Comparison of ENCODE assay signal across 22 mouse cellular contexts in the genomic region with DNA sequence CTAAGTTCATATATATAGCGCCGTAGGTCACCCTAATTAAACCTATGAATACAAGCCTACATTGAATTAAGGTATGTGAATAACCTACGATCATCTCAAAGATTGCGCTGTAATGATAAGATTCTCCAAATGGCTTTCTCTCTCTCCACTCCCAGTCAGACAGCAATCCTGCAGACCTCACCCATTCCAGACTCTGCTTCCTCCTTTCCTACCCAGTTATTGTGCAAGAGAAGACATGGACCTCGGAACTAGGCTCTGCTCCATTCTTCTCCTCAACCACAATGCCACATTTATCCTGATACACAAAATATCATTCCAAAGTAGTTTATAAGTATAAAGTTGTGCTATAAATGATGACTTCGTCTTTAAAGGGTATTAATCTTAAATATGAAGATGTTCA. TPM values are rescaled to one million over a fixed set of nuclear protein-coding genes. Genes with fewer than 3 reads are reported as not detected.
"Had no signal": no experiment of that assay in that cellular context is flagged by ENCODE, and none has a peak within 500 bp of the region (broad histone marks: within the 10 kb centered on the region; RNA-seq: fewer than 3 reads in every experiment).

No protein-coding gene starts in this region.

- H3K36me3 ChIP-seq: neural tube, embryonic 12.5 days; neural tube, embryonic 13.5 days; neural tube, embryonic 15.5 days; stomach, embryonic 15.5 days had no signal

- H3K27ac ChIP-seq: neural tube, embryonic 12.5 days; neural tube, embryonic 13.5 days; neural tube, embryonic 15.5 days; stomach, embryonic 15.5 days; stomach, postnatal 0 days had no signal

- H3K4me3 ChIP-seq: neural tube, embryonic 12.5 days; neural tube, embryonic 13.5 days; neural tube, embryonic 15.5 days; stomach, embryonic 15.5 days had no signal

- H3K27me3 ChIP-seq: neural tube, embryonic 12.5 days; neural tube, embryonic 13.5 days; neural tube, embryonic 15.5 days; stomach, embryonic 15.5 days had no signal

- H3K4me2 ChIP-seq: neural tube, embryonic 12.5 days; neural tube, embryonic 13.5 days; neural tube, embryonic 15.5 days; stomach, embryonic 15.5 days had no signal

- H3K9me3 ChIP-seq: neural tube, embryonic 12.5 days; neural tube, embryonic 13.5 days; neural tube, embryonic 15.5 days; stomach, embryonic 15.5 days had no signal

- H3K9ac ChIP-seq: neural tube, embryonic 12.5 days; neural tube, embryonic 13.5 days; neural tube, embryonic 15.5 days; stomach, embryonic 15.5 days had no signal

- DNase-seq: retina, postnatal 1 day; right cerebral cortex, adult 18-20 months; right cerebral cortex, postnatal 14 days; right cerebral cortex, postnatal 4 days; spleen, adult 18-20 months; thymus, adult 18-20 months; thymus, adult 2 months; thymus, postnatal 14 days; thymus, postnatal 25 days; thymus, postnatal 36 days; thymus, postnatal 4 days had no signal

- H3K4me1 ChIP-seq: neural tube, embryonic 12.5 days; neural tube, embryonic 13.5 days; neural tube, embryonic 15.5 days; stomach, embryonic 15.5 days had no signal

RNA-seq across cellular contexts. Expression of a gene that starts 19.4 kb away (rescaled TPM):
- total RNA-seq: neutrophil, adult 5-6 weeks had no signal

RNA-seq across cellular contexts. Expression of a gene that starts 57.1 kb away (rescaled TPM):
- total RNA-seq: neutrophil, adult 5-6 weeks had no signal
- polyA plus RNA-seq: neural tube, embryonic 12.5 days; neural tube, embryonic 14.5 days; small intestine, adult 2 months; stomach, embryonic 14.5 days; stomach, embryonic 15.5 days; stomach, embryonic 16.5 days; stomach, postnatal 0 days; testis, adult 2 months had no signal
